Mouse (Mus musculus) C2C12 (cell line): Measurements from ENCODE around the gene Col4a1. TPM values are rescaled to one million over a fixed set of nuclear protein-coding genes. Genes with fewer than 3 reads are reported as not detected.

Experiments
- H3K27me3 ChIP-seq: one replicate; pipeline ENCODE4 v1.6.1; 2011; ENCODE audit not compliant: control insufficient read depth, insufficient read depth, insufficient read length
- H3K36me3 ChIP-seq: one replicate; pipeline ENCODE4 v1.6.1; 2011; ENCODE audit not compliant: control insufficient read depth, insufficient read depth
- H3K4me3 ChIP-seq: one replicate; pipeline ENCODE4 v1.5.1; 2011; ENCODE audit warnings: mild to moderate bottlenecking, control low read depth; ENCODE audit not compliant: poor library complexity, insufficient read depth, severe bottlenecking
- H3K79me2 ChIP-seq: one replicate; pipeline ENCODE4 v1.6.1; 2011; ENCODE audit not compliant: control insufficient read depth, insufficient read depth
- H3K79me3 ChIP-seq: one replicate; pipeline ENCODE4 v1.6.1; 2011; ENCODE audit warnings: low read depth, control low read depth
- H3ac ChIP-seq: one replicate; pipeline ENCODE3; 2011; ENCODE audit warnings: low read depth; ENCODE audit not compliant: control insufficient read depth, insufficient read length
- CEBPB ChIP-seq: IDR thresholded peaks from one replicate; pipeline ENCODE4 v1.6.1; 2011; ENCODE audit warnings: low read depth, mild to moderate bottlenecking, control low read depth, moderate library complexity
- CTCF ChIP-seq: IDR thresholded peaks from one replicate; pipeline ENCODE4 v1.5.1; 2011; ENCODE audit not compliant: control insufficient read depth, insufficient read depth, insufficient read length
- FOSL1 ChIP-seq: IDR thresholded peaks from one replicate; pipeline ENCODE4 v1.8.0; 2011; ENCODE audit warnings: mild to moderate bottlenecking, low read length; ENCODE audit not compliant: poor library complexity, insufficient read depth, severe bottlenecking
- MAX ChIP-seq: IDR thresholded peaks from one replicate; pipeline ENCODE4 v1.6.1; 2011; ENCODE audit warnings: mild to moderate bottlenecking, control low read depth
- MYOD1 ChIP-seq: IDR thresholded peaks from one replicate; pipeline ENCODE4 v1.6.1; 2011; ENCODE audit warnings: low read depth; ENCODE audit not compliant: control insufficient read depth, insufficient read length
- MYOG ChIP-seq: IDR thresholded peaks from one replicate; pipeline ENCODE4 v1.6.1; 2011; ENCODE audit not compliant: control insufficient read depth, insufficient read length; ENCODE audit errors: extremely low read depth
- USF1 ChIP-seq: IDR thresholded peaks from one replicate; pipeline ENCODE4 v1.6.1; 2011; ENCODE audit warnings: low read depth, mild to moderate bottlenecking, control low read depth, moderate library complexity
- polyA plus RNA-seq: library from polyadenylated mRNA; unstranded; fragments of >200 nt; fragmentation: generic; extraction: Trizol; gene quantifications from one replicate; pipeline ENCODE4 v1.2.1, GENCODE M21; 2012; ENCODE audit warnings: missing spikeins

Col4a1 gene
- polyA plus RNA-seq, 1 experiment, result 74.7 TPM

GRCm38 (mm10) chr8:11187581-11188271 is 124.9 kb downstream of the Col4a1 start:
- Histone ChIP-seq H3K36me3 (no peaks in the 10 kb centered on the region), H3K4me3 (no peak overlapping the region), H3K27me3 (peaks cover 9% of the 10 kb centered on the region), H3K79me2 (no peaks in the 10 kb centered on the region), H3K79me3 (no peaks in the 10 kb centered on the region), H3ac (no peak overlapping the region)
- no peak for TF ChIP-seq MAX
- TF ChIP-seq MYOG, result no peak
- TF ChIP-seq CEBPB, result no peak
- peak; percentile 72 for TF ChIP-seq CTCF
- TF ChIP-seq MYOD1, result no peak
- TF ChIP-seq USF1, result no peak
- TF ChIP-seq FOSL1, result no peak

GRCm38 (mm10) chr8:11186456-11186855 is 126.2 kb downstream of the Col4a1 start:
- Histone ChIP-seq H3K79me3 (no peaks in the 10 kb centered on the region), H3K27me3 (peaks cover 19% of the 10 kb centered on the region), H3K36me3 (no peaks in the 10 kb centered on the region), H3K4me3 (no peak overlapping the region), H3K79me2 (no peaks in the 10 kb centered on the region), H3ac (no peak overlapping the region)
- TF ChIP-seq CEBPB (no peak), FOSL1 (no peak), MAX (no peak), MYOG (no peak), MYOD1 (no peak), CTCF (no peak), USF1 (no peak)

GRCm38 (mm10) chr8:11185672-11186071 is 127.0 kb downstream of the Col4a1 start:
- H3K27me3 ChIP-seq, result peaks cover 22% of the 10 kb centered on the region
- TF ChIP-seq CEBPB, result no peak
- no peak for TF ChIP-seq MYOD1
- TF ChIP-seq FOSL1, result no peak
- TF ChIP-seq CTCF, result no peak
- TF ChIP-seq USF1, result no peak
- TF ChIP-seq MAX, result no peak
- no peak for TF ChIP-seq MYOG
- no peak overlapping the region for H3ac ChIP-seq
- no peaks in the 10 kb centered on the region for H3K79me3 ChIP-seq
- no peaks in the 10 kb centered on the region for H3K36me3 ChIP-seq
- no peak overlapping the region for H3K4me3 ChIP-seq
- no peaks in the 10 kb centered on the region for H3K79me2 ChIP-seq

GRCm38 (mm10) chr8:11183611-11184031 is 129.0 kb downstream of the Col4a1 start:
- TF ChIP-seq MAX (no peak), CEBPB (no peak), MYOG (no peak), MYOD1 (no peak), FOSL1 (no peak), USF1 (no peak), CTCF (no peak)
- Histone ChIP-seq H3ac (no peak overlapping the region), H3K79me2 (no peaks in the 10 kb centered on the region), H3K4me3 (no peak overlapping the region), H3K36me3 (no peaks in the 10 kb centered on the region), H3K27me3 (peaks cover 28% of the 10 kb centered on the region), H3K79me3 (no peaks in the 10 kb centered on the region)

- TF ChIP-seq CEBPB (no peak), CTCF (no peak), MAX (no peak), MYOG (no peak), USF1 (no peak), MYOD1 (no peak), FOSL1 (no peak)
- Histone ChIP-seq H3ac (no peak overlapping the region), H3K79me3 (no peaks in the 10 kb centered on the region), H3K79me2 (no peaks in the 10 kb centered on the region), H3K36me3 (no peaks in the 10 kb centered on the region), H3K4me3 (no peak overlapping the region), H3K27me3 (peaks cover 35% of the 10 kb centered on the region)
Observed at GRCm38 (mm10) chr8:11182606-11183005, 130.0 kb downstream of the Col4a1 start.

- Histone ChIP-seq H3ac (no peak overlapping the region), H3K36me3 (no peaks in the 10 kb centered on the region), H3K79me2 (no peaks in the 10 kb centered on the region), H3K4me3 (no peak overlapping the region), H3K79me3 (no peaks in the 10 kb centered on the region), H3K27me3 (peaks cover 38% of the 10 kb centered on the region)
- TF ChIP-seq MAX, result no peak
- no peak for TF ChIP-seq USF1
- no peak for TF ChIP-seq CTCF
- TF ChIP-seq CEBPB, result no peak
- TF ChIP-seq MYOD1, result no peak
- no peak for TF ChIP-seq MYOG
- TF ChIP-seq FOSL1, result no peak
Observed at GRCm38 (mm10) chr8:11182148-11182484, 130.5 kb downstream of the Col4a1 start.
